ENCODE assay signal across 11 mouse cellular contexts in the genomic region with DNA sequence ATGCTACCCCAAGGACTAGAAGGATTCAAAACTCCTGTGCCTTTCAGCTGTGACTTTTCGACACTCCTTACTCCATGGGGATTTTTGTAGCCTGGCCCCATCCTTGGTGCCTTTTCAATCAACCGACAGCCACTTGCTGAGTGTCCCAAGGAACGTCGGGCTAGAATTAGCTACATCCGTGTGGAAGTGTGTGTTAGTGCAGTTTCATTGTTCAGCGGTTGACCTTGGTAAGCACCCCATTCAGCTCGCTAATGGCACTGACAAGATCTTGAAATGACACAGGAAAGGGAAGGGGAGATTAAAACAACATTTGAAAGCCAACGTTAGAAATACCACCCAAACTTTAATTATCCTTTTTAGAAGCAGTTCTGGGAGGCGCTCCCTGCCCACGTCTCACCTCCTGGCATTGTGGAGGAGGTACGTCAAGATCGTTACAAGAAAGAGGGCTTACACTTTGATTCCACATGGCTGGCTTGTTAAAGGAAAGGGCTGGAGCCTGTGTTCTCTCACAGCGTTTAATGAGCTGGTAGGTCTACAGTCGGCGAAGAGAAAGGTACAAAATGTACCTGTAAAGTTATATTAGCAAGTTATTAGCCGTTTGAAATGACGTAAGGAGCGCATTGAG.
DNase-seq lines count a peak whose midpoint lies in the region; ATAC-seq and TF ChIP-seq lines count a peak whose summit lies in the region.
"Had no signal": no experiment of that assay in that cellular context is flagged by ENCODE, and none has a peak within 500 bp of the region (broad histone marks: within the 10 kb centered on the region; RNA-seq: fewer than 3 reads in every experiment).

No protein-coding gene starts in this region.

- peak overlapping the region; percentile 26; the same call in 1 of the 2 replicates for H3K4me2 ChIP-seq in heart, embryonic 12.5 days
- H3K4me2 ChIP-seq in lung, embryonic 14.5 days, result no peak overlapping the region
- H3K4me2 ChIP-seq in embryonic facial prominence, embryonic 14.5 days (ENCODE audit: low read depth, low read length), result no peak overlapping the region
- peak overlapping the region; percentile 57 for H3K4me2 ChIP-seq in limb, embryonic 13.5 days (replicated peaks)
- H3K4me2 ChIP-seq: stomach, embryonic 15.5 days had no signal

- H3K36me3 ChIP-seq in heart, embryonic 12.5 days, result no peaks in the 10 kb centered on the region
- H3K36me3 ChIP-seq in lung, embryonic 14.5 days (ENCODE audit: insufficient read depth), result no peaks in the 10 kb centered on the region
- no peaks in the 10 kb centered on the region for H3K36me3 ChIP-seq in embryonic facial prominence, embryonic 14.5 days (ENCODE audit: control insufficient read depth, insufficient read depth, low read length)
- H3K36me3 ChIP-seq in limb, embryonic 13.5 days, result no peaks in the 10 kb centered on the region
- H3K36me3 ChIP-seq: stomach, embryonic 15.5 days had no signal

- 0 out of 2 replicates have a peak, but pooled peaks cover 3% of the 10 kb centered on the region for H3K4me1 ChIP-seq in heart, embryonic 12.5 days (replicated peaks)
- no peaks in the 10 kb centered on the region for H3K4me1 ChIP-seq in lung, embryonic 14.5 days (ENCODE audit: insufficient read depth)
- H3K4me1 ChIP-seq in lung, adult 2 months (ENCODE audit: control insufficient read depth, insufficient read depth, low read length), result no peaks in the 10 kb centered on the region
- no peaks in the 10 kb centered on the region for H3K4me1 ChIP-seq in embryonic facial prominence, embryonic 14.5 days (ENCODE audit: control insufficient read depth, insufficient read depth, low read length)
- H3K4me1 ChIP-seq in limb, embryonic 13.5 days, result peaks cover 14% of the 10 kb centered on the region
- H3K4me1 ChIP-seq: stomach, embryonic 15.5 days had no signal

- no peaks in the 10 kb centered on the region for H3K9me3 ChIP-seq in heart, embryonic 12.5 days (replicated peaks)
- H3K9me3 ChIP-seq in lung, embryonic 14.5 days (ENCODE audit: low read depth, low read length), result no peaks in the 10 kb centered on the region
- H3K9me3 ChIP-seq in embryonic facial prominence, embryonic 14.5 days (ENCODE audit: control insufficient read depth, low read length), result no peaks in the 10 kb centered on the region
- H3K9me3 ChIP-seq in limb, embryonic 13.5 days, result no peaks in the 10 kb centered on the region
- H3K9me3 ChIP-seq: stomach, embryonic 15.5 days had no signal

- H3K27ac ChIP-seq in heart, embryonic 12.5 days (ENCODE audit: poor library complexity, severe bottlenecking), result no peak overlapping the region
- no peak overlapping the region for H3K27ac ChIP-seq in lung, embryonic 14.5 days (ENCODE audit: low read depth)
- H3K27ac ChIP-seq in embryonic facial prominence, embryonic 14.5 days (replicated peaks; ENCODE audit: low read depth, low read length), result no peak overlapping the region
- no peak overlapping the region for H3K27ac ChIP-seq in limb, embryonic 13.5 days
- H3K27ac ChIP-seq: stomach, embryonic 15.5 days had no signal

- H3K27me3 ChIP-seq in heart, embryonic 12.5 days (replicated peaks), result no peaks in the 10 kb centered on the region
- no peaks in the 10 kb centered on the region for H3K27me3 ChIP-seq in lung, embryonic 14.5 days (ENCODE audit: insufficient read depth, low read length)
- no peaks in the 10 kb centered on the region for H3K27me3 ChIP-seq in embryonic facial prominence, embryonic 14.5 days (replicated peaks; ENCODE audit: control insufficient read depth, insufficient read depth, low read length)
- no peaks in the 10 kb centered on the region for H3K27me3 ChIP-seq in limb, embryonic 13.5 days
- H3K27me3 ChIP-seq: stomach, embryonic 15.5 days had no signal

- H3K4me3 ChIP-seq in heart, embryonic 12.5 days, result no peak overlapping the region
- H3K4me3 ChIP-seq in lung, embryonic 14.5 days (ENCODE audit: low read depth, low read length), result no peak overlapping the region
- no peak overlapping the region for H3K4me3 ChIP-seq in lung, adult 2 months (replicated peaks; ENCODE audit: extremely low read depth, low read depth, low read length)
- no peak overlapping the region for H3K4me3 ChIP-seq in embryonic facial prominence, embryonic 14.5 days (ENCODE audit: low read depth, low read length)
- peak overlapping the region; percentile 15; the same call in 1 of the 2 replicates for H3K4me3 ChIP-seq in limb, embryonic 13.5 days
- H3K4me3 ChIP-seq: stomach, embryonic 15.5 days had no signal

- no peak for TF ChIP-seq CTCF in lung, embryonic 14.5 days (IDR thresholded peaks at IDR 0.05; ENCODE audit: low read depth)
- no peak for TF ChIP-seq CTCF in lung, adult 2 months (IDR thresholded peaks at IDR 0.05; ENCODE audit: insufficient read depth, low read length)

- WGBS in heart, embryonic 12.5 days, result 47% methylated on average over 18 of the region's 18 CpGs
- WGBS in lung, embryonic 14.5 days, result 55% methylated on average over 18 of the region's 18 CpGs
- WGBS in lung, adult 2 months, result 42% methylated on average over 18 of the region's 18 CpGs
- WGBS in embryonic facial prominence, embryonic 14.5 days, result 59% methylated on average over 18 of the region's 18 CpGs
- WGBS in limb, embryonic 13.5 days, result 24% methylated on average over 18 of the region's 18 CpGs

- no peak overlapping the region for H3K9ac ChIP-seq in heart, embryonic 12.5 days
- H3K9ac ChIP-seq in lung, embryonic 14.5 days, result no peak overlapping the region
- no peak overlapping the region for H3K9ac ChIP-seq in embryonic facial prominence, embryonic 14.5 days (ENCODE audit: low read depth, low read length)
- no peak overlapping the region for H3K9ac ChIP-seq in limb, embryonic 13.5 days
- H3K9ac ChIP-seq: stomach, embryonic 15.5 days had no signal

- intact Hi-C loops in gastrocnemius, postnatal 14 days (cut with DNase I; ENCODE audit: low total_unique reads), result no loop called here

- ATAC-seq in heart, embryonic 12.5 days (ENCODE audit: insufficient number of reproducible peaks, low FRiP score), result no peak
- peak; percentile 62; the same call in 1 of the 2 replicates for ATAC-seq in lung, embryonic 14.5 days (ENCODE audit: insufficient read depth)
- no peak for ATAC-seq in embryonic facial prominence, embryonic 14.5 days (ENCODE audit: low read depth)
- peak; percentile 57; the same call in 1 of the 2 replicates for ATAC-seq in limb, embryonic 13.5 days (ENCODE audit: low FRiP score, low read depth)
- ATAC-seq: inflammation-experienced regulatory T-cells, adult 6 months had no signal

- TF ChIP-seq POLR2A in lung, adult 2 months (IDR thresholded peaks at IDR 0.05; ENCODE audit: borderline replicate concordance, extremely low read depth, low read depth, low read length), result no peak

- no peak for DNase-seq in heart, adult 11 months
- peak; percentile 23 for DNase-seq in lung, embryonic 14.5 days
- no peak for DNase-seq in lung, adult 2 months
- peak; percentile 19 for DNase-seq in embryonic facial prominence, embryonic 14.5 days (ENCODE audit: low spot score)
- no peak for DNase-seq in thymus, postnatal 36 days
- DNase-seq in gastrocnemius, postnatal 14 days, result no peak
- DNase-seq: cerebellum, adult 11 months had no signal

Comparison
In these comparisons a context has a peak if more than half of its experiments do, and no peak if none do; other contexts are left out.
1. DNase-seq: peak in lung, embryonic 14.5 days (single experiment) and embryonic facial prominence, embryonic 14.5 days (single experiment); none in heart, adult 11 months (single experiment), lung, adult 2 months (single experiment), thymus, postnatal 36 days (0 of 2) and gastrocnemius, postnatal 14 days (single experiment).
2. ATAC-seq: peak in lung, embryonic 14.5 days (single experiment) and limb, embryonic 13.5 days (single experiment); none in heart, embryonic 12.5 days (single experiment) and embryonic facial prominence, embryonic 14.5 days (single experiment).
3. H3K4me2 ChIP-seq: peak in heart, embryonic 12.5 days (single experiment) and limb, embryonic 13.5 days (single experiment); none in lung, embryonic 14.5 days (single experiment) and embryonic facial prominence, embryonic 14.5 days (single experiment).